Mouse (Mus musculus) intestine, embryonic 15.5 days (tissue): ENCODE results near the gene Hsd3b7. TPM values are rescaled to one million over a fixed set of nuclear protein-coding genes. Genes with fewer than 3 reads are reported as not detected.
A peak's percentile ranks its signal among the peaks of the same experiment; 100 is the strongest.
"Not testable (repeated sequence)": the region's sequence is repeated elsewhere in the genome, so short reads cannot be mapped to it uniquely, and the experiment has no call there.

ENCODE experiments used
- ATAC-seq: fragments of 200-750 bp; cut with Nextera tagmentation; 2 replicates; pipeline ENCODE4 v1.8.0; 2017; ENCODE audit warnings: moderate TSS enrichment, moderate library complexity
- H3K27ac ChIP-seq: fragments of 300-500 bp; sonication (generic); 2 replicates; pipeline ENCODE4 v1.5.1; 2015; ENCODE audit warnings: mild to moderate bottlenecking, inconsistent platforms
- H3K27me3 ChIP-seq: fragments of 300-500 bp; sonication (generic); replicated peaks from 2 replicates; pipeline ENCODE4 v1.6.1; 2015; ENCODE audit warnings: inconsistent platforms
- H3K36me3 ChIP-seq: fragments of 300-500 bp; sonication (generic); 2 replicates; pipeline ENCODE4 v1.6.1; 2015; ENCODE audit warnings: inconsistent platforms
- H3K4me1 ChIP-seq: fragments of 300-500 bp; sonication (generic); replicated peaks from 2 replicates; pipeline ENCODE4 v1.6.1; 2015; ENCODE audit warnings: inconsistent platforms
- H3K4me2 ChIP-seq: fragments of 300-500 bp; sonication (generic); replicated peaks from 2 replicates; pipeline ENCODE4 v1.6.1; 2015; ENCODE audit warnings: mild to moderate bottlenecking, inconsistent platforms
- H3K4me3 ChIP-seq: fragments of 300-500 bp; sonication (generic); replicated peaks from 2 replicates; pipeline ENCODE4 v1.5.1; 2015; ENCODE audit warnings: inconsistent platforms
- H3K9ac ChIP-seq: fragments of 300-500 bp; sonication (generic); 2 replicates; pipeline ENCODE4 v1.6.1; 2015; ENCODE audit warnings: inconsistent platforms
- H3K9me3 ChIP-seq: fragments of 300-500 bp; sonication (generic); 2 replicates; pipeline ENCODE4 v1.6.1; 2016; ENCODE audit warnings: inconsistent platforms
- WGBS: fragments of 180-500 bp; shearing (Covaris S2); methylation state at CpG from one replicate; pipeline ENCODE4 v1.1.7; 2015; 5-methylcytosine and 5-hydroxymethylcytosine counted together
- polyA plus RNA-seq: library from polyadenylated mRNA; unstranded; fragments of >200 nt; fragmentation: Nextera tagmentation; extraction: Ambion mirVana; gene quantifications from 2 replicates; pipeline ENCODE4 v1.2.1, GENCODE M21; 2015

The Hsd3b7 gene
- polyA plus RNA-seq, 1 experiment from 2014 or later: 28.0 TPM

DNA sequence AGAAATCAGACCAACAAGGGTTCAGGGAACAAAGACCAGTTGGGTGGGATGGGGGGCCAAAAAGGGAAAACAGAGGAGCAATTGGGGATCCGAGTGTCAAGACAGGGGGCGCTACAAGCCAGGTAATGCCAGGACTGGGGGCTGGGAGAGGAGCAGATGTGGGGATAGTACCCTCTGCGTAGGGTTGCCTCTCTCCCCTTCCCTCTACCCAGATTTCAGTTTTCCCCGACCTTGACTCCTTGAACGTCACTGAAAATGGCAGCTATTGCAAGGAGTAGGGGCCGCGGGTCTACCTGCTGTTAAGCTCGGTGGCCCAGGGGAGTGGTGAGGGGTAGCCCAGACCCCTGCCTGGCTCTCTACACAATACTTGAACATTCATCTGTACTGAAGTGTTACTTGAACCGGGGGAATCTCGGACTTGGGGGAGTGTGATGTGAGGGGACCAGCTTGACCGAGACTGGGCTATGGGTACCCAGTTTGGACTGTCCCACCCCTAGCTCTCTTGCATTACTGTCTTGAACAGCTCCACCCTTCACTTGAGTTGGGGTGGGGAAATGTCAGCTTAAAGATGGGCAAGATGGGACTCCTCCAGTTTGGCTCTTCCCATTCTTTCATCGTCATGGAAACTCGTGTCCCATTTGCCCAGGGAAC, 31.9 kb upstream of the Hsd3b7 start:
- H3K27me3 ChIP-seq: no peaks in the 10 kb centered on the region
- H3K27ac ChIP-seq: peak overlapping the region; percentile 44; the same call in 1 of the 2 replicates
- 57% methylated on average over 13 of the region's 13 CpGs for WGBS
- H3K4me2 ChIP-seq: no peak overlapping the region
- H3K4me1 ChIP-seq: peaks cover 19% of the 10 kb centered on the region
- no peak overlapping the region for H3K4me3 ChIP-seq
- peaks cover 18% of the 10 kb centered on the region; the same call in 1 of the 2 replicates for H3K36me3 ChIP-seq
- no peak for ATAC-seq
- no peaks in the 10 kb centered on the region for H3K9me3 ChIP-seq
- no peak overlapping the region for H3K9ac ChIP-seq

DNA sequence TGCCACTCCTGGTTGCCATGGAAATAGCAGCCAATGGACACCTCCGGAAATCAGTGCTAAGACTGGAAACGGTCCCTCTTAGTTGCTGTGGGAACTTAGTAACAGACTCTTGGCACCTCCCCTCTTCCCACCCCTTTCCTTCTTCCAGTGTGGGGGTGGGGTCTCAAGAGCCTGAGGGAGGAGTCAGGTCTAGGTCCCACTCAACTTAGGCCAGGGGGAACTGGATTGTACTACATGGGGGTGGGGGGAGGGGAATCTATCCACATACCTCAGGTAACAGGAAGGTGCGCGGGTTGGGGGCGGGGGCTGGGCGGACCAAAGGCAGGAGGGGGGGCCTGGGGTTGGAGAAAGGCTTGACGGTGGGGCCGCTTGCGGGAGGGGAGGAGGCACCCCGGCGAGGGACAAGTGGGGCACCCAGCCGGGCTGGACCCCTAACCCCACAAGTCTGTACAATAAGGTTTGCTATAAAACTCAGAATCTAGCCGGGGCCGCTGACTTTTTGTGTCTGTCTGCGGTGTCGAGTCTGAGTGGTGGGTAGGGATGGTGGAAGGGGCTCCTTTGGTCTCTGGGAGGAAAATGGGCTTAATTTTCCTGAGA, 31.3 kb upstream of the Hsd3b7 start:
- Histone ChIP-seq H3K9ac (peak overlapping the region; percentile 89), H3K27me3 (no peaks in the 10 kb centered on the region), H3K27ac (peak overlapping the region; percentile 91), H3K4me3 (peak overlapping the region; percentile 60), H3K9me3 (no peaks in the 10 kb centered on the region), H3K4me1 (peaks cover 23% of the 10 kb centered on the region), H3K36me3 (peaks cover 18% of the 10 kb centered on the region; the same call in 1 of the 2 replicates), H3K4me2 (peak overlapping the region; percentile 89)
- WGBS: under 1% methylated on average over 16 of the region's 16 CpGs
- ATAC-seq: peak; percentile 88

DNA sequence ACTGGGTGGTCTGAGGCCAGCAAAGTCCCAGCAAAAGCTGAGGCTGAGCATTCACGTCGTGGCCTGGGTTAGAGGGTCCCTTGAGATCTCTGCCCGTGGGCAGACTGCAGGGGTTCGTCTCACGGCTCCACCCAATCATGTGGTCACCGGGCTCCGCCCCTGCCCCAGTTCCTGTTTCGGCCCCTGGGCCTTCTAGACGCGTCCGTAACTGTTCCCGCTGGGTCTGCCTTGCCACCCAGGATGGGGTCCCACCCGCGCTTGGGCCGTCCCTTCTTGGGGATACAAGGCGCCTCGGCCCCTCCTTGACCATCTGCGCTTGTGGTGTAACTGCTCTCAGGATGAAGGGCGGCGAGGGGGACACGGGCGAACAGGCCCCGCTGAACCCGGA, 30.8 kb upstream of the Hsd3b7 start, which contains the start of gene Orai3:
Orai3 (plus strand) TSS at position 165 of the 388 bp plus-strand sequence.
- Histone ChIP-seq H3K4me3 (peak within 1 kb of the TSS; percentile 60), H3K36me3 (peaks cover 15% of the 10 kb centered on the region; the same call in 1 of the 2 replicates), H3K4me1 (peaks cover 23% of the 10 kb centered on the region), H3K9me3 (no peaks in the 10 kb centered on the region), H3K27me3 (no peaks in the 10 kb centered on the region), H3K4me2 (peak within 1 kb of the TSS; percentile 89), H3K9ac (peak within 1 kb of the TSS; percentile 89), H3K27ac (peak within 1 kb of the TSS; percentile 91)
- WGBS: under 1% methylated on average over 24 of the region's 24 CpGs
- ATAC-seq: peak; percentile 87

DNA sequence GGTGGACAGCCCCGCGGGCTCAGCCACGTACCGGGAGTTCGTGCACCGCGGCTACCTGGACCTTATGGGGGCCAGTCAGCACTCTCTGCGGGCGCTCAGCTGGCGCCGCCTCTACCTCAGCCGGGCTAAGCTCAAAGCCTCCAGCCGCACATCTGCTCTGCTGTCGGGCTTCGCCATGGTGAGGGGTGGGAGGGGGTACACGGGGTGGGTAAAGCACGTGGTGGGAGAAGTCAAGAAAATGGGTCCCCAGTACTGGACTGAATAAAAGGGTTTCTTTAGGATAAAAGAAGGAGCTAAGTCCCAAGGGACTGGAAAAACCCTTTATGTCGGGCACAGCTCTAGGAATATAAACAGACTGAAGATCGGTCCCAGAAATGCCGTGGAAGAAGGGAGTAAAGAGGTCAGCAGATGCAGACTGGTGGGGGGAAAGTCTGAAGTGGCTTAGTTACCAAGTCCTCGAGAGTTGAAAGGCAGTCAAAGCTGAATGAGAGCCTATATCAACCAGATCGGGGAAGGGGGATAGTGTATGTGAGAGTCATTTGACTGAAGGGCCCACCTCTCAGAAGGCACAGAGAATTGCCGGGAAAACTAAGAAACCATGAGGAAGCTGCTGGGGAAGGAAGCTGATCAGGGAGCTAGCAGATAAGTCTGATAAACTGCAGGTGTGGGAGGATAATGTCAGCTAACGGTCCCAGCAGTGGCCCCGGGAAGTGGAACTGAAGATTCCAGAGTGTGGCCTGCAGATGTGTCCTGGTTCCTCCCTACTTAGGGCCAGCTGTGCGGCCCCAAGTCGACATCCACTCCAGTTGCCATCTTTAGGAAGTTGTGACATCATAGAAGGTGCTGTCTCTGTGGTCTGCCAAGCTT, 30.1 kb upstream of the Hsd3b7 start:
- Histone ChIP-seq H3K9me3 (no peaks in the 10 kb centered on the region), H3K9ac (peak overlapping the region; percentile 89), H3K27me3 (no peaks in the 10 kb centered on the region), H3K36me3 (0 out of 2 replicates have a peak, but pooled peaks cover 12% of the 10 kb centered on the region), H3K4me3 (peak overlapping the region; percentile 60), H3K4me2 (peak overlapping the region; percentile 89), H3K4me1 (peaks cover 23% of the 10 kb centered on the region), H3K27ac (peak overlapping the region; percentile 91)
- 2% methylated on average over 27 of the region's 27 CpGs for WGBS
- ATAC-seq: peak; percentile 32

- Histone ChIP-seq H3K9me3 (no peaks in the 10 kb centered on the region), H3K4me2 (peak overlapping the region; percentile 89), H3K27me3 (no peaks in the 10 kb centered on the region), H3K4me1 (peaks cover 23% of the 10 kb centered on the region), H3K27ac (no peak overlapping the region), H3K36me3 (0 out of 2 replicates have a peak, but pooled peaks cover 6% of the 10 kb centered on the region), H3K9ac (no peak overlapping the region), H3K4me3 (no peak overlapping the region)
- no peak for ATAC-seq
- 61% methylated on average over 5 of the region's 5 CpGs for WGBS
Measured at GRCm38 (mm10) chr7:127771262-127771661, 29.1 kb upstream of the Hsd3b7 start.

GRCm38 (mm10) chr7:127772080-127772479, 28.3 kb upstream of the Hsd3b7 start:
- Histone ChIP-seq H3K36me3 (0 out of 2 replicates have a peak, but pooled peaks cover 6% of the 10 kb centered on the region), H3K4me3 (no peak overlapping the region), H3K27me3 (no peaks in the 10 kb centered on the region), H3K4me2 (no peak overlapping the region), H3K4me1 (peaks cover 23% of the 10 kb centered on the region), H3K9me3 (no peaks in the 10 kb centered on the region), H3K9ac (no peak overlapping the region), H3K27ac (no peak overlapping the region)
- 60% methylated on average over 3 of the region's 3 CpGs for WGBS
- ATAC-seq: no peak

GRCm38 (mm10) chr7:127772557-127772956, 27.8 kb upstream of the Hsd3b7 start:
- Histone ChIP-seq H3K4me3 (no peak overlapping the region), H3K27ac (no peak overlapping the region), H3K36me3 (0 out of 2 replicates have a peak, but pooled peaks cover 3% of the 10 kb centered on the region), H3K4me2 (no peak overlapping the region), H3K9ac (no peak overlapping the region), H3K4me1 (peaks cover 23% of the 10 kb centered on the region), H3K9me3 (no peaks in the 10 kb centered on the region), H3K27me3 (no peaks in the 10 kb centered on the region)
- 90% methylated on average over 1 of the region's 1 CpGs for WGBS
- ATAC-seq: no peak

GRCm38 (mm10) chr7:127773664-127774384, 26.6 kb upstream of the Hsd3b7 start:
- no peak overlapping the region for H3K4me3 ChIP-seq
- H3K27ac ChIP-seq: no peak overlapping the region
- H3K4me1 ChIP-seq: peaks cover 24% of the 10 kb centered on the region
- no peak overlapping the region for H3K4me2 ChIP-seq
- no peaks in the 10 kb centered on the region for H3K27me3 ChIP-seq
- 38% methylated on average over 9 of the region's 9 CpGs for WGBS
- no peak for ATAC-seq
- H3K9me3 ChIP-seq: no peaks in the 10 kb centered on the region
- H3K36me3 ChIP-seq: no peaks in the 10 kb centered on the region
- H3K9ac ChIP-seq: 0 out of 2 replicates have a peak overlapping the region, but pooled peaks have one; percentile 10

DNA sequence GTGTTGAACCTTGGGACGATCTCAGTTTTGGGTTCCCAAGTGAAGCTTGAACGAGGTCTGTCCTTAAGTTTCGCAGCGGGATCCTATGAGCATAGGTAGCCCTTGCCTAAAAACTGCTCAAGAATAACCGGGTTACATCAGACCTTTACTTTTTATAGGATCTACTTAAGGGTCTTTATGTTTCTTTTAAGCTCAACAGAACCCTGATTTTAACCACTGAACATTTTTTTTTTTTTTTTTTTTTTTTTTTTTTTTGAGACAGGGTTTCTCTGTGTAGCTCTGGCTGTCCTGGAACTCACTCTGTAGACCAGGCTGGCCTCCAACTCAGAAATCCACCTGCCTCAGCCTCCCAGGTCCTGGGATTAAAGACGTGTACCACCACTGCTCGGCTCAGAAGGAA, 24.6 kb upstream of the Hsd3b7 start:
- H3K9ac ChIP-seq: peak overlapping the region; percentile 88

DNA sequence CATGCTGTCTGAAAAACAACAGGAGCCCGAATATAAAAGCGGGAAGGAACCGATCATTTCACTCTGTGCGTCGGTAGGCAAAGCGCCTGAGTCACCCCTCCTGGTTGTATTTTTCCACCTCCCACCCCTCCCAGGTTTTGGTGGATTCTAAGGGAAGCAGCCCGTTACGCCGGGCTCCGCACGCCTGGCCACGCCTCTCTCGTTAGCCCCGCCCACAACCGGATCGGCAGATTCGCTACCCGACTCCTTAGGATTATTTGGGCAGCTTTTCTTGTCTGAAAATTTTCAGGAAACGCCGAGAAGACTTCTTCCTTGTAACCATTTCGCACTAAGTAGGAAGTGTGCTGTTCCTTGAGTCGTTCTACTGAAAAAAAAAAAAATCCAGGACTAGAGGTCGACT, 24.0 kb upstream of the Hsd3b7 start, which contains the start of gene Setd1a:
Setd1a (plus strand) TSS at position 245 of the 400 bp plus-strand sequence.
- Histone ChIP-seq H3K9me3 (no peaks in the 10 kb centered on the region), H3K27ac (peak within 1 kb of the TSS; percentile 98), H3K9ac (peak within 1 kb of the TSS; percentile 88), H3K36me3 (peaks cover 12% of the 10 kb centered on the region), H3K27me3 (no peaks in the 10 kb centered on the region), H3K4me3 (peak within 1 kb of the TSS; percentile 92), H3K4me2 (peak within 1 kb of the TSS; percentile 84), H3K4me1 (peaks cover 9% of the 10 kb centered on the region)
- ATAC-seq: peak; percentile 78
- WGBS: under 1% methylated on average over 23 of the region's 23 CpGs

More for the DNA sequence above, 24.6 kb upstream of the Hsd3b7 start:
- 68% methylated on average over 7 of the region's 7 CpGs for WGBS
- not testable (repeated sequence) for H3K9me3 ChIP-seq, H3K27me3 ChIP-seq, H3K36me3 ChIP-seq, ATAC-seq
- Histone ChIP-seq H3K27ac (peak overlapping the region; percentile 98; the same call in 1 of the 2 replicates), H3K4me3 (peak overlapping the region; percentile 92), H3K4me1 (peaks cover 15% of the 10 kb centered on the region), H3K4me2 (peak overlapping the region; percentile 84)

- WGBS: under 1% methylated on average over 56 of the region's 70 CpGs
Measured at GRCm38 (mm10) chr7:127776878-127777473, 23.4 kb upstream of the Hsd3b7 start.

More at GRCm38 (mm10) chr7:127776878-127777473, 23.4 kb upstream of the Hsd3b7 start:
- peak overlapping the region; percentile 84 for H3K4me2 ChIP-seq
- peaks cover 14% of the 10 kb centered on the region for H3K36me3 ChIP-seq
- peak overlapping the region; percentile 88 for H3K9ac ChIP-seq
- H3K9me3 ChIP-seq: no peaks in the 10 kb centered on the region
- H3K27ac ChIP-seq: peak overlapping the region; percentile 98
- ATAC-seq: peak; percentile 95
- no peaks in the 10 kb centered on the region for H3K27me3 ChIP-seq
- H3K4me3 ChIP-seq: peak overlapping the region; percentile 92
- H3K4me1 ChIP-seq: peaks cover 9% of the 10 kb centered on the region
